Mouse (Mus musculus): ENCODE measurements around the gene Ercc6. TPM values are rescaled to one million over a fixed set of nuclear protein-coding genes. Genes with fewer than 3 reads are reported as not detected.

The Ercc6 gene
- polyA plus RNA-seq, 1 experiment from 2014 or later: 19.0 TPM

DNA sequence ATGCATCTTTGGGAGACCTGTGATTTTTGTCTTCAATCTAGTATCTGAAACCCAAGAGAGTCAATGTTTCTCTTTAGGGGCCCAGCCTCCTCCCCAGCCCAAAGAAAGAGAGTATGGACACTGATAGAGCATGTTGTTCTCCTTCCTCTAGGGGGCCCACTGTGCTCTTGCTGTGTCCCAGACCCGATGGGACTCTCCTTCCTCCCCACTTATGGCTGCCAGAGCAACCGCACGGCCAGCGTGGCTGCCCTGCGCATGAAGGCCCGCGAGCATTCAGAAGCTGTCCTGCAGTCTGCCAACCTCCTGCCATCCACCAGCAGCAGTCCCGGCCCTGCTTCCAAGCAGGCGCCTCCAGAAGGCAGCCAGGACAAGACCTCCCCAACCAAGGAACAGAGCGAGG lies 115.3 kb downstream of the Ercc6 start:
- no peak overlapping the region for H3K27ac ChIP-seq
- H3K27me3 ChIP-seq: no peaks in the 10 kb centered on the region
- 0 out of 2 replicates have a peak overlapping the region, but pooled peaks have one; percentile 2 for H3K4me2 ChIP-seq
- no peaks in the 10 kb centered on the region for H3K9me3 ChIP-seq
- H3K36me3 ChIP-seq: no peaks in the 10 kb centered on the region
- 45% methylated on average over 10 of the region's 10 CpGs for WGBS
- no peaks in the 10 kb centered on the region for H3K4me1 ChIP-seq
- no peak for ATAC-seq (ENCODE audit: insufficient number of reproducible peaks, low FRiP score, low TSS enrichment, low read depth)
- H3K4me3 ChIP-seq: no peak overlapping the region
- H3K9ac ChIP-seq: no peak overlapping the region

Other genes starting within 250 kb of the Ercc6 start
- 9.2 and 9.8 TPM in 2 replicates for gene Ogdhl, start 191.5 kb upstream of the Ercc6 start, polyA plus RNA-seq (2015; fragmentation: Nextera tagmentation; extraction: Ambion mirVana)
- gene 1700024G13Rik, start 125.1 kb upstream of the Ercc6 start, polyA plus RNA-seq (2015; fragmentation: Nextera tagmentation; extraction: Ambion mirVana): not detected in 2 replicates
- 0.14 TPM in 1 of 2 replicates, not detected in the other for gene Slc18a3, start 48.7 kb upstream of the Ercc6 start, polyA plus RNA-seq (2015; fragmentation: Nextera tagmentation; extraction: Ambion mirVana)
- not detected in 2 replicates for gene Chat, start 47.5 kb upstream of the Ercc6 start, polyA plus RNA-seq (2015; fragmentation: Nextera tagmentation; extraction: Ambion mirVana)
- 0.06 and 0.16 TPM in 2 replicates for gene Prrxl1, start 85.9 kb downstream of the Ercc6 start, polyA plus RNA-seq (2015; fragmentation: Nextera tagmentation; extraction: Ambion mirVana)
- 1.3 and 2.8 TPM in 2 replicates for gene 3425401B19Rik, start 171.8 kb downstream of the Ercc6 start, polyA plus RNA-seq (2015; fragmentation: Nextera tagmentation; extraction: Ambion mirVana)